Mouse (Mus musculus): ENCODE measurements around the gene Sae1.

DNA sequence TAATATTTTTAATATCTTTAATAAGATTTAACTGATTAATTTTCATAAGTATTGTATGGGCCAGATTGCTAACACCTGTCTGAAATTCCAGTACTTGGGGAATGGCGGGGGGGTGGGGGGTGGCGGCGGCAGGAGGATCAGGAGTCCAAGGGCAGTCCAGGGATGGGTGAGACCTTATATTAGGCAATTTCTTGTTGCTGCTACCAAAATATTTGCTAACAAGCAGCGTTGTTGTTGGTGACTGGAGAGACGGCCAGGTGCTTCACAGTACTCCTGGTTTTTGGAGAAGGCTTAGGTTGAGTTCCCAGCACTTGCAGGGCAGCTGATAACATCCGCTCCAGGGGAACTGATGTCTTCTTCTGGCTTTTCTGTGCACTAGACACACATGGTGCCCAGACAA, 67.1 kb downstream of the Sae1 start:
- TF ChIP-seq CTCF (IDR thresholded peaks at IDR 0.05; ENCODE audit: borderline replicate concordance, extremely low read depth, insufficient read depth, insufficient read length): no peak
- TF ChIP-seq POLR2A (IDR thresholded peaks at IDR 0.05; ENCODE audit: borderline replicate concordance, extremely low read depth, insufficient read depth, insufficient read length, poor library complexity, severe bottlenecking): no peak

Data from brain, embryonic 14.5 days (tissue).